Mouse (Mus musculus) MEL (cell line): ENCODE measurements at regions not wholly inside any gene's neighbourhood (a gene's known extent, or its start where the extent isn't known, plus 50 kb on each side); places are given as distances from the start of the nearest gene placed in this dataset.
A peak's percentile ranks its signal among the peaks of the same experiment; 100 is the strongest.

Experiments
- DNase-seq: peaks from one replicate; pipeline ENCODE4 v3.0.0; 2011; ENCODE audit warnings: low read depth, low spot score
- H3K27ac ChIP-seq: 2 replicates; pipeline ENCODE4 v1.5.1; 2012; ENCODE audit warnings: low read depth, mild to moderate bottlenecking, control low read depth, low read length, moderate library complexity; ENCODE audit not compliant: control insufficient read depth
- H3K27me3 ChIP-seq, 2 experiments: fragments of 150-350 bp in 1 of 2; sonication (generic) in 1 of 2; 2 replicates each; pipeline ENCODE4 v1.6.1; 2012; ENCODE audit warnings: low read length in 2 of 2, mild to moderate bottlenecking in 2 of 2, improper control_type of control experiment in 1 of 2, moderate library complexity in 1 of 2; ENCODE audit not compliant: insufficient read depth in 2 of 2, control insufficient read depth in 1 of 2
- H3K36me3 ChIP-seq, 2 experiments: 2 replicates each; pipeline ENCODE4 v1.6.1; 2012 to 2014; ENCODE audit warnings: low read length in 2 of 2, improper control_type of control experiment in 1 of 2, inconsistent platforms in 1 of 2, mild to moderate bottlenecking in 1 of 2; ENCODE audit not compliant: insufficient read depth in 2 of 2, control insufficient read depth in 1 of 2
- H3K4me1 ChIP-seq, 2 experiments: fragments of 150-350 bp in 1 of 2; sonication (generic) in 1 of 2; 2 replicates each; pipeline ENCODE4 v1.6.1; 2012; ENCODE audit warnings: low read length in 2 of 2, improper control_type of control experiment in 1 of 2, mild to moderate bottlenecking in 1 of 2; ENCODE audit not compliant: insufficient read depth in 2 of 2, control insufficient read depth in 1 of 2
- H3K4me3 ChIP-seq, 2 experiments: fragments of 150-350 bp in 1 of 2; sonication (generic) in 1 of 2; 2 replicates each; pipeline ENCODE4 v1.5.1; 2012; ENCODE audit warnings: low read depth in 2 of 2, low read length in 2 of 2, mild to moderate bottlenecking in 2 of 2, moderate library complexity in 2 of 2, control low read depth in 1 of 2, improper control_type of control experiment in 1 of 2; ENCODE audit not compliant: control insufficient read depth in 1 of 2, insufficient read depth in 1 of 2
- H3K79me2 ChIP-seq: 2 replicates; pipeline ENCODE4 v1.6.1; 2012; ENCODE audit warnings: mild to moderate bottlenecking, low read length, moderate library complexity; ENCODE audit not compliant: control insufficient read depth, poor library complexity, insufficient read depth
- H3K9ac ChIP-seq: 2 replicates; pipeline ENCODE4 v1.6.1; 2012; ENCODE audit warnings: low read depth, mild to moderate bottlenecking, control low read depth, low read length, moderate library complexity; ENCODE audit not compliant: control insufficient read depth, poor library complexity, severe bottlenecking
- H3K9me3 ChIP-seq: fragments of 150-350 bp; sonication (generic); replicated peaks from 2 replicates; pipeline ENCODE4 v1.6.1; 2012; ENCODE audit warnings: mild to moderate bottlenecking, low read length, improper control_type of control experiment, moderate library complexity; ENCODE audit not compliant: insufficient read depth
- BHLHE40 ChIP-seq: IDR thresholded peaks from 2 replicates; pipeline ENCODE4 v1.6.1; 2012; ENCODE audit warnings: low read depth, mild to moderate bottlenecking, inconsistent platforms, low read length, improper control_type of control experiment, borderline replicate concordance
- CHD1 ChIP-seq: IDR thresholded peaks from 2 replicates; pipeline ENCODE4 v1.6.1; 2012; ENCODE audit warnings: low read depth, mild to moderate bottlenecking, inconsistent platforms, low read length, improper control_type of control experiment
- CHD2 ChIP-seq: IDR thresholded peaks from 2 replicates; pipeline ENCODE4 v1.6.1; 2011; ENCODE audit warnings: low read length, improper control_type of control experiment
- CTCF ChIP-seq, 3 experiments: IDR thresholded peaks in 2 of 3; conservative IDR thresholded peaks in 1 of 3; 2 replicates each; pipeline ENCODE4 v1.5.1; 2011 to 2012; ENCODE audit warnings: low read length in 3 of 3, low read depth in 2 of 3, mild to moderate bottlenecking in 2 of 3, improper control_type of control experiment in 1 of 3, inconsistent platforms in 1 of 3, mixed read lengths in 1 of 3, moderate library complexity in 1 of 3; ENCODE audit not compliant: control insufficient read depth in 1 of 3, insufficient read depth in 1 of 3, poor library complexity in 1 of 3, severe bottlenecking in 1 of 3
- ELF1 ChIP-seq: IDR thresholded peaks from 2 replicates; pipeline ENCODE4 v1.6.1; 2014; ENCODE audit warnings: low read depth, mild to moderate bottlenecking, inconsistent platforms, low read length, improper control_type of control experiment, moderate library complexity
- GATA1 ChIP-seq: IDR thresholded peaks from 2 replicates; pipeline ENCODE4 v1.6.1; 2011; ENCODE audit warnings: low read depth, low read length, improper control_type of control experiment
- JUND ChIP-seq: IDR thresholded peaks from 2 replicates; pipeline ENCODE4 v1.6.1; 2011; ENCODE audit warnings: low read depth, mild to moderate bottlenecking, improper control_type of control experiment, low read length
- MAFK ChIP-seq: IDR thresholded peaks from 2 replicates; pipeline ENCODE4 v1.6.1; 2011; ENCODE audit warnings: low read depth, mild to moderate bottlenecking, low read length, improper control_type of control experiment, borderline replicate concordance
- MXI1 ChIP-seq: IDR thresholded peaks from 2 replicates; pipeline ENCODE4 v1.6.1; 2011; ENCODE audit warnings: mild to moderate bottlenecking, low read depth, low read length, improper control_type of control experiment
- MYB ChIP-seq: IDR thresholded peaks from 2 replicates; pipeline ENCODE4 v1.6.1; 2011; ENCODE audit warnings: mild to moderate bottlenecking, low read depth, low read length, improper control_type of control experiment
- NELFE ChIP-seq: IDR thresholded peaks from 2 replicates; pipeline ENCODE4 v1.6.1; 2011; ENCODE audit warnings: low read depth, low read length, improper control_type of control experiment
- POLR2AphosphoS5 ChIP-seq: IDR thresholded peaks from 2 replicates; pipeline ENCODE4 v1.6.1; 2012; ENCODE audit warnings: low read depth, borderline replicate concordance, mild to moderate bottlenecking, inconsistent platforms, low read length, moderate library complexity, mixed read lengths
- RAD21 ChIP-seq: IDR thresholded peaks from 2 replicates; pipeline ENCODE4 v1.6.1; 2011; ENCODE audit warnings: mild to moderate bottlenecking, low read depth, low read length, improper control_type of control experiment
- RCOR1 ChIP-seq: IDR thresholded peaks from 2 replicates; pipeline ENCODE4 v1.6.1; 2012; ENCODE audit warnings: low read depth, mild to moderate bottlenecking, inconsistent platforms, low read length, improper control_type of control experiment
- SMC3 ChIP-seq: IDR thresholded peaks from 2 replicates; pipeline ENCODE4 v1.6.1; 2011; ENCODE audit warnings: low read depth, low read length, improper control_type of control experiment
- TAL1 ChIP-seq: IDR thresholded peaks from 2 replicates; pipeline ENCODE4 v1.6.1; 2012; ENCODE audit warnings: mild to moderate bottlenecking, inconsistent platforms, low read length, moderate library complexity, mixed read lengths
- TBP ChIP-seq: IDR thresholded peaks from 2 replicates; pipeline ENCODE4 v1.8.0; 2011; ENCODE audit warnings: low read depth, low read length, improper control_type of control experiment
- TCF12 ChIP-seq: IDR thresholded peaks from 2 replicates; pipeline ENCODE4 v1.6.1; 2014; ENCODE audit warnings: low read depth, mild to moderate bottlenecking, inconsistent platforms, low read length, improper control_type of control experiment, moderate library complexity
- USF1 ChIP-seq: IDR thresholded peaks from 2 replicates; pipeline ENCODE4 v1.6.1; 2014; ENCODE audit warnings: low read depth, mild to moderate bottlenecking, inconsistent platforms, low read length, improper control_type of control experiment, moderate library complexity
- ZMIZ1 ChIP-seq: IDR thresholded peaks from 2 replicates; pipeline ENCODE4 v1.6.1; 2012; ENCODE audit warnings: low read depth, mild to moderate bottlenecking, inconsistent platforms, low read length, improper control_type of control experiment, moderate library complexity
- ZNF384 ChIP-seq: IDR thresholded peaks from 2 replicates; pipeline ENCODE4 v1.6.1; 2012; ENCODE audit warnings: low read depth, mild to moderate bottlenecking, inconsistent platforms, low read length, improper control_type of control experiment

DNA sequence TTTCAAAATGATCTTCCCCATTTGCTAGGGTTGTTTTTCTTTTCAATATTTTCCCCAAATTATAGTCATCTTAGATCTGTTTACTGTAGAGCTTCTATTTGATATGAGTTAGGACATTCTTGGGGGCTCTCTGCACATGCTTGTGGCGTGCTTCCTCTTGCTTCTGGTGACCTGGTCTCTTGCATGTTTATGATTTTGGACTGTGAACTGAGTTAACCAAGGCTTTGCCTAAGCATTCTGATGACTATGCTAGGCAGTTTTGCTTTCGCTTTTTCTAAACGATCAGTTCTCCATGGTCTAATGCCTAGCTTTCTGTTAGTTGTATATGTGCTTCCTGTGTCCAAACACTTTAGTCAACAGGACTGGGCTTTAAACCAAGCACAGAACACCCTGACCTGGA is 339.4 kb upstream of the Sphkap start:
- DNase-seq = no peak
- TF ChIP-seq MXI1 (no peak), GATA1 (no peak)
- TF ChIP-seq, all 39 proteins: peak for 0
- no peaks in the 10 kb centered on the region for H3K4me1 ChIP-seq
- H3K4me3 ChIP-seq = no peak overlapping the region
- no peaks in the 10 kb centered on the region for H3K36me3 ChIP-seq
- H3K27ac ChIP-seq = no peak overlapping the region
- H3K9ac ChIP-seq = no peak overlapping the region
- H3K79me2 ChIP-seq = no peaks in the 10 kb centered on the region
- no peaks in the 10 kb centered on the region for H3K9me3 ChIP-seq
- H3K27me3 ChIP-seq = no peaks in the 10 kb centered on the region

GRCm38 (mm10) chr1:83746036-83746435 is 338.0 kb upstream of the Sphkap start:
- Histone ChIP-seq H3K9ac (no peak overlapping the region), H3K79me2 (no peaks in the 10 kb centered on the region), H3K4me1 (no peaks in the 10 kb centered on the region), H3K36me3 (no peaks in the 10 kb centered on the region), H3K27me3 (no peaks in the 10 kb centered on the region), H3K27ac (no peak overlapping the region), H3K9me3 (no peaks in the 10 kb centered on the region), H3K4me3 (no peak overlapping the region)
- TF ChIP-seq RAD21 (peak; percentile 25), CTCF (IDR thresholded peaks at IDR 0.05 in 2 of 3, conservative IDR thresholded peaks at IDR 0.05 in 1 of 3; ENCODE audit: control insufficient read depth in 1 of 3, insufficient read depth in 1 of 3, low read depth in 2 of 3, low read length in 3 of 3, poor library complexity in 1 of 3, severe bottlenecking in 1 of 3) (peak in 1 of 3 experiments; percentile 26; a peak in 1 of 6 replicates), JUND (no peak), SMC3 (peak; percentile 15; the same call in 1 of the 2 replicates)
- DNase-seq = peak; percentile 9

DNA sequence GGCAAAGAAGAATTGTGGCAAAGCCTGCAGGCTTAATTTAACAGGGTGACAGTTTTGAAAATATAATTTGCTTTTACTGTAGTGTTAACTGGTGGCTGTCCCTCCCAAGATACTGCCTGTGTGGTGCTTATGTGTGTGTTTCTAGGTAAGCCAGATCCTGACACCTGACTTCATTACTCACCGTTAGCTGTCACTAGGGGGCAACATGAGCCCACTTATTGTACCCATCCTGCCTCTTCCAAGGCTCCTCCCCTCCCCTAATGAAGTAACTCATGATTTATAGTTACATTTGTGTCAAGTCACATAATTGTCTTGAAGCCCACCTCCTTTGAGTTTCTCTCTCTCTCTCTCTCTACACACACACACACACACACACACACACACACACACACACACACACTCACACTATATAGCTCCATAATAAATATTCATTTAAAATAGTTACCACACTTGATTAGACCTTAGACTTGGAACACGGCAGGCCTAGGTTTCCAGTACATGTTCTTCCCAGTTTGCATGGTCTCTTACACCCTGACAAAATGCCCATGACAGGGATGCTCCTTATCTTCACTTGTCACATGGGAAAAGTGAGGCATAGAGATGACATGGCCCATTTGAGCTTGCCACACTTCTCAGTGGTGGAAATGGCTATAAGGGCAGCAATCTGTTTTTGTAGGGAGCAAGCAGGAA is 328.6 kb upstream of the Sphkap start:
- TF ChIP-seq MYB (no peak), USF1 (no peak), TBP (no peak), ZNF384 (no peak), MXI1 (no peak), MAFK (no peak), CHD2 (no peak), TCF12 (no peak), CHD1 (no peak), JUND (no peak), NELFE (no peak), RCOR1 (no peak), TAL1 (no peak), GATA1 (no peak), POLR2AphosphoS5 (no peak), ZMIZ1 (no peak), BHLHE40 (no peak), ELF1 (no peak)
- no peak for DNase-seq
- no peak overlapping the region for H3K27ac ChIP-seq
- no peaks in the 10 kb centered on the region for H3K9me3 ChIP-seq
- H3K4me1 ChIP-seq = no peaks in the 10 kb centered on the region
- no peaks in the 10 kb centered on the region for H3K79me2 ChIP-seq
- no peaks in the 10 kb centered on the region for H3K36me3 ChIP-seq
- H3K4me3 ChIP-seq = no peak overlapping the region
- H3K27me3 ChIP-seq = no peaks in the 10 kb centered on the region
- H3K9ac ChIP-seq = no peak overlapping the region
